ENCODE assay signal across 18 mouse cellular contexts in the genomic region with DNA sequence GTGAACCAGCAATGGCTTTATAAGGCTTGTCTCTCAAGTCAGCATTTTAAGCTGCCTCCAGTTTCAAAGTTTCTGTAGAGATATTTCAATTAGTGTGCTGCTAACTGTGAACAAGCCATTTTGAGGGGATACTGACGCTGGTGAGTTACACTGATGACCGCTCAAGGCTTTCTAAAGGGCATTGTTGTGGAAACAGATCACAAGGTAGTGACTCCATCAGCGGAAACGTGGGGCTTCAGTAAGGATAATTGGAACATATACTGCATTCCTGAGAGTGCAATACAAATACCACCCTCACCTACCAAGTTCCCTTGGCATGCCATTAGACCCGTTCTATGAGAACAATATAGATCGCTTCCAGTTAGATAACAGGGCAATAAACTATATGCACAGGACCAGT.
DNase-seq lines count a peak whose midpoint lies in the region; ATAC-seq and TF ChIP-seq lines count a peak whose summit lies in the region.
"Had no signal": no experiment of that assay in that cellular context is flagged by ENCODE, and none has a peak within 500 bp of the region (broad histone marks: within the 10 kb centered on the region; RNA-seq: fewer than 3 reads in every experiment).

No protein-coding gene starts in this region.

- H3K4me3 ChIP-seq in neural tube, embryonic 13.5 days, result no peak overlapping the region
- H3K4me3 ChIP-seq: embryonic facial prominence, embryonic 13.5 days; embryonic facial prominence, embryonic 15.5 days; erythroblast, embryonic 14.5 days; forebrain, embryonic 10.5 days; forebrain, embryonic 12.5 days had no signal

- H3K9ac ChIP-seq in neural tube, embryonic 13.5 days, result no peak overlapping the region
- H3K9ac ChIP-seq: embryonic facial prominence, embryonic 13.5 days; embryonic facial prominence, embryonic 15.5 days; forebrain, embryonic 12.5 days had no signal

- ATAC-seq in neural tube, embryonic 13.5 days (ENCODE audit: low read depth), result no peak
- ATAC-seq in Patski, result peak; percentile 75
- ATAC-seq: forebrain, embryonic 14.5 days; forebrain, embryonic 16.5 days had no signal

- TF ChIP-seq CTCF in Patski (IDR thresholded peaks at IDR 0.05), result no peak

- peak overlapping the region; percentile 6; the same call in 1 of the 2 replicates for H3K27ac ChIP-seq in neural tube, embryonic 13.5 days (replicated peaks)
- H3K27ac ChIP-seq: embryonic facial prominence, embryonic 13.5 days; embryonic facial prominence, embryonic 15.5 days; forebrain, embryonic 10.5 days; forebrain, embryonic 12.5 days had no signal

- POLR2A ChIA-PET in Patski (lab: Charles Lee), result interaction anchor here (0.6 kb wide), 2 partner anchors 134 to 164 kb away, joined by 3 read pairs; no protein-coding TSS in a partner anchor

- in situ Hi-C loops in Patski (cut with MboI; ENCODE audit: low pct_unique_long_range_greater_than_20kb), result no loop called here

- no peaks in the 10 kb centered on the region for H3K9me3 ChIP-seq in neural tube, embryonic 13.5 days
- H3K9me3 ChIP-seq: embryonic facial prominence, embryonic 13.5 days; embryonic facial prominence, embryonic 15.5 days; forebrain, embryonic 10.5 days; forebrain, embryonic 12.5 days had no signal

- peaks cover 14% of the 10 kb centered on the region for H3K4me1 ChIP-seq in neural tube, embryonic 13.5 days (replicated peaks)
- H3K4me1 ChIP-seq: embryonic facial prominence, embryonic 13.5 days; embryonic facial prominence, embryonic 15.5 days had no signal

- no peak for DNase-seq in neural tube, embryonic 10.5 days (ENCODE audit: extremely low spot score, low spot score)
- DNase-seq in Patski (ENCODE audit: low read depth, low spot score), result peak; percentile 25
- DNase-seq in frontal cortex, postnatal 25 days (ENCODE audit: low spot score in 2 of 2), result no peak
- DNase-seq in ovary, postnatal 10 days (ENCODE audit: low spot score), result no peak
- DNase-seq: cerebellum, adult 11 months; cerebellum, adult 18-20 months; cerebellum, adult 8-10 months; cerebellum, adult 9-11 months; cerebellum, postnatal 36 days; embryo, embryonic 11 days had no signal

- H3K4me2 ChIP-seq in neural tube, embryonic 13.5 days, result no peak overlapping the region
- H3K4me2 ChIP-seq: embryonic facial prominence, embryonic 13.5 days; embryonic facial prominence, embryonic 15.5 days; forebrain, embryonic 12.5 days had no signal

- CTCF ChIA-PET in Patski (lab: Charles Lee), result interaction anchor here (0.7 to 1.2 kb wide), 3 partner anchors 10 to 84 kb away, joined by 3 to 4 read pairs (median 3); no protein-coding TSS in a partner anchor

- H3K36me3 ChIP-seq in neural tube, embryonic 13.5 days, result no peaks in the 10 kb centered on the region
- H3K36me3 ChIP-seq: embryonic facial prominence, embryonic 13.5 days; embryonic facial prominence, embryonic 15.5 days; forebrain, embryonic 10.5 days; forebrain, embryonic 12.5 days had no signal

- no peaks in the 10 kb centered on the region for H3K27me3 ChIP-seq in neural tube, embryonic 13.5 days
- H3K27me3 ChIP-seq in Patski, result no peaks in the 10 kb centered on the region
- H3K27me3 ChIP-seq: embryonic facial prominence, embryonic 13.5 days; embryonic facial prominence, embryonic 15.5 days; forebrain, embryonic 12.5 days had no signal

- WGBS in neural tube, embryonic 13.5 days, result 83% methylated on average over 6 of the region's 6 CpGs
